Mouse (Mus musculus) myocyte (in vitro differentiated cells): Measurements from ENCODE around the gene Krt72. TPM values are rescaled to one million over a fixed set of nuclear protein-coding genes. Genes with fewer than 3 reads are reported as not detected.

ENCODE experiments used
- H3K27me3 ChIP-seq: one replicate; pipeline ENCODE4 v1.6.1; 2011; ENCODE audit not compliant: control insufficient read depth, insufficient read depth, insufficient read length
- H3K36me3 ChIP-seq: one replicate; pipeline ENCODE4 v1.6.1; 2011; ENCODE audit not compliant: control insufficient read depth, insufficient read depth
- H3K4me2 ChIP-seq: one replicate; pipeline ENCODE4 v1.6.1; 2011; ENCODE audit warnings: low read depth, control low read depth
- H3K4me3 ChIP-seq: one replicate; pipeline ENCODE4 v1.5.1; 2011; ENCODE audit warnings: mild to moderate bottlenecking, control low read depth, moderate library complexity
- H3K79me2 ChIP-seq: one replicate; pipeline ENCODE4 v1.6.1; 2011; ENCODE audit not compliant: control insufficient read depth, insufficient read depth
- H3ac ChIP-seq: one replicate; pipeline ENCODE4 v1.6.1; 2011; ENCODE audit not compliant: control insufficient read depth, insufficient read length
- CEBPB ChIP-seq: IDR thresholded peaks from 2 replicates; pipeline ENCODE4 v1.6.1; 2011; ENCODE audit warnings: mild to moderate bottlenecking, moderate library complexity; ENCODE audit not compliant: poor library complexity, insufficient read depth, severe bottlenecking
- E2F4 ChIP-seq: IDR thresholded peaks from one replicate; pipeline ENCODE4 v1.6.1; 2011; ENCODE audit warnings: mild to moderate bottlenecking, control low read depth, moderate library complexity; ENCODE audit not compliant: insufficient read depth
- MAX ChIP-seq: IDR thresholded peaks from one replicate; pipeline ENCODE4 v1.6.1; 2011; ENCODE audit warnings: low read depth, mild to moderate bottlenecking, control low read depth
- MYOD1 ChIP-seq, 3 experiments: IDR thresholded peaks; one replicate each; pipeline ENCODE4 v1.6.1; 2011; ENCODE audit warnings: control low read depth in 2 of 3, low read depth in 2 of 3, mild to moderate bottlenecking in 2 of 3, moderate library complexity in 1 of 3; ENCODE audit not compliant: insufficient read length in 2 of 3, control insufficient read depth in 1 of 3
- MYOG ChIP-seq, 3 experiments: IDR thresholded peaks; one replicate each; pipeline ENCODE4 v1.6.1; 2011; ENCODE audit warnings: control low read depth in 2 of 3, low read depth in 2 of 3, mild to moderate bottlenecking in 2 of 3; ENCODE audit not compliant: insufficient read length in 2 of 3, control insufficient read depth in 1 of 3, insufficient read depth in 1 of 3
- POLR2A ChIP-seq: IDR thresholded peaks from one replicate; pipeline ENCODE4 v1.6.1; 2011; ENCODE audit warnings: low read depth, mild to moderate bottlenecking, control low read depth, moderate library complexity; ENCODE audit not compliant: insufficient read length
- POLR2AphosphoS2 ChIP-seq: IDR thresholded peaks from one replicate; pipeline ENCODE4 v1.6.1; 2011; ENCODE audit warnings: low read depth, control low read depth; ENCODE audit not compliant: insufficient read length
- REST ChIP-seq: IDR thresholded peaks from one replicate; pipeline ENCODE4 v1.6.1; 2011; ENCODE audit warnings: mild to moderate bottlenecking, control low read depth, moderate library complexity; ENCODE audit not compliant: insufficient read depth, insufficient read length
- SRF ChIP-seq: IDR thresholded peaks from one replicate; pipeline ENCODE4 v1.6.1; 2011; ENCODE audit warnings: low read depth; ENCODE audit not compliant: control insufficient read depth, insufficient read length
- TCF12 ChIP-seq: IDR thresholded peaks from one replicate; pipeline ENCODE4 v1.6.1; 2011; ENCODE audit warnings: mild to moderate bottlenecking, control low read depth; ENCODE audit not compliant: poor library complexity, insufficient read depth, severe bottlenecking
- TCF3 ChIP-seq: IDR thresholded peaks from one replicate; pipeline ENCODE4 v1.6.1; 2011; ENCODE audit warnings: low read depth, control low read depth; ENCODE audit not compliant: insufficient read length
- USF1 ChIP-seq: IDR thresholded peaks from one replicate; pipeline ENCODE4 v1.6.1; 2011; ENCODE audit warnings: low read depth, mild to moderate bottlenecking, control low read depth, moderate library complexity
- polyA plus RNA-seq: library from polyadenylated mRNA; unstranded; fragments of >200 nt; fragmentation: generic; extraction: Trizol; gene quantifications from one replicate; pipeline ENCODE4 v1.2.1, GENCODE M21; 2012; ENCODE audit warnings: missing spikeins

Gene Krt72
- polyA plus RNA-seq: not detected

DNA sequence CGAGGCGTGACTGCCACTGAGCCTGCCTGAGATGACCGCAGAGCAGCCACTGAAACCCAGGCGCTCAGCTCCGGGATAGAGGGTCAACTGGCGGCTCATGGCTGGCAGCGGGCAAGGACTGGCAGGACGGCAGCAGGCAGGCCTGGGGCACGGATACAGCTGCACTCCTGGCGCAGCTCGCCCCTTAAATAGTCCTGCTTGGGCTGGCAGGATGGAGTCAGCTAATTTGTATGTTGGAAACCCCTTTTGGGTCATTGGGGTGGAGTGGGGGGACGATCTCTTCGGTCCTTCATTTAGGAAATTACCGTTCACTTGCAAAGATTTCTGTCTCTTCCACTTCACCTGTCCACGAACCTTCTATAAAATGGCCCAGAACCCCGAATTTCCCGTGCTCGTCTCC is at the start of gene Krt72:
Krt72 (minus strand) TSS at position 101 of the 400 bp plus-strand sequence.
- Histone ChIP-seq H3ac (no peak within 1 kb of the TSS), H3K4me2 (no peak within 1 kb of the TSS), H3K27me3 (peaks cover 60% of the 10 kb centered on the region), H3K4me3 (no peak within 1 kb of the TSS), H3K79me2 (no peaks in the 10 kb centered on the region), H3K36me3 (no peaks in the 10 kb centered on the region)
- TF ChIP-seq CEBPB: no peak
- TF ChIP-seq TCF3: no peak
- TF ChIP-seq USF1: no peak
- no peak for TF ChIP-seq TCF12
- TF ChIP-seq REST: no peak

DNA sequence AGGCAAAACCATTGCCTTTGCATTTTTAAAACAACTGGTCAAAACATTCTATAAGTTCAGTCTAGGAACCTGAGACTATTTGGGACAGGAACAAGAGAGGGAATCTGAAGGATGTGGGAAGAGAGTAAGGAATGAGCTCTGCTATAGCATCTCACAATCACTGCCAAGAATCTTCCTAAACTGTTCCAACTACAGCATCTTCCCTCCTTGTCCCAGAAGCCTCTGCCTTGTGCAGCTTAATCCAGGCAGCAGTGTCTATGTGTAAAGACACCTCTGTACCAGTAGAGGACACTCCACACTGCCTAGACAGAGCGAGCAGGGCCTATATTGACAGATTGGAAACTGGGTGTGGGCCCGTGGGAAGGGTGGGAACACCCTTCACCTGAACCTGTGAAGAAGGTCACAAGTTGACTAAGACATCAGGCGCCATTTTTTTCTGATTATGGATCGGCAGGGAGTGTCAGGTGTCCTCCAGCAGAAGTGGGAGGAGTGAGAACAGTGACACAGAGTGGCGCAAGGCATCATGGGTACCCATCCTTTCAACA is 48.6 kb upstream of the Krt72 start:
- TF ChIP-seq USF1: no peak
- TF ChIP-seq MYOG (IDR thresholded peaks at IDR 0.05; ENCODE audit: control insufficient read depth in 1 of 3, insufficient read depth in 1 of 3, insufficient read length in 2 of 3, low read depth in 2 of 3): no peak
- TF ChIP-seq REST: no peak
- no peak for TF ChIP-seq E2F4
- no peak for TF ChIP-seq TCF3
- no peak for TF ChIP-seq TCF12
- no peak for TF ChIP-seq MAX
- TF ChIP-seq CEBPB: no peak
- no peak for TF ChIP-seq SRF
- no peak for TF ChIP-seq POLR2AphosphoS2
- TF ChIP-seq POLR2A: no peak
- no peaks in the 10 kb centered on the region for H3K36me3 ChIP-seq

GRCm38 (mm10) chr15:101833131-101833530 is 46.9 kb upstream of the Krt72 start:
- Histone ChIP-seq H3K36me3 (no peaks in the 10 kb centered on the region), H3K27me3 (peaks cover 58% of the 10 kb centered on the region)

More for the DNA sequence above, 48.6 kb upstream of the Krt72 start:
- peaks cover 74% of the 10 kb centered on the region for H3K27me3 ChIP-seq
- H3K4me3 ChIP-seq: no peak overlapping the region
- no peak overlapping the region for H3K4me2 ChIP-seq
- no peak overlapping the region for H3ac ChIP-seq
- H3K79me2 ChIP-seq: no peaks in the 10 kb centered on the region

GRCm38 (mm10) chr15:101829441-101829840 is 43.2 kb upstream of the Krt72 start:
- no peaks in the 10 kb centered on the region for H3K79me2 ChIP-seq
- peaks cover 52% of the 10 kb centered on the region for H3K27me3 ChIP-seq
- TF ChIP-seq POLR2AphosphoS2 (no peak), MYOG (IDR thresholded peaks at IDR 0.05; ENCODE audit: control insufficient read depth in 1 of 3, insufficient read depth in 1 of 3, insufficient read length in 2 of 3, low read depth in 2 of 3) (no peak), REST (no peak), TCF12 (no peak), SRF (no peak), POLR2A (no peak), USF1 (no peak), E2F4 (no peak), MYOD1 (IDR thresholded peaks at IDR 0.05; ENCODE audit: control insufficient read depth in 1 of 3, insufficient read length in 2 of 3, low read depth in 2 of 3) (no peak), CEBPB (no peak), TCF3 (no peak), MAX (no peak)
- no peak overlapping the region for H3K4me2 ChIP-seq
- H3K4me3 ChIP-seq: no peak overlapping the region
- no peak overlapping the region for H3ac ChIP-seq
- no peaks in the 10 kb centered on the region for H3K36me3 ChIP-seq

More at GRCm38 (mm10) chr15:101833131-101833530, 46.9 kb upstream of the Krt72 start:
- TF ChIP-seq E2F4 (no peak), USF1 (no peak), MYOD1 (IDR thresholded peaks at IDR 0.05; ENCODE audit: control insufficient read depth in 1 of 3, insufficient read length in 2 of 3, low read depth in 2 of 3) (no peak), TCF12 (no peak), POLR2A (no peak), SRF (no peak), REST (no peak), TCF3 (no peak), MAX (no peak), MYOG (IDR thresholded peaks at IDR 0.05; ENCODE audit: control insufficient read depth in 1 of 3, insufficient read depth in 1 of 3, insufficient read length in 2 of 3, low read depth in 2 of 3) (no peak), POLR2AphosphoS2 (no peak), CEBPB (no peak)
- H3K4me3 ChIP-seq: no peak overlapping the region
- H3ac ChIP-seq: no peak overlapping the region
- no peaks in the 10 kb centered on the region for H3K79me2 ChIP-seq
- no peak overlapping the region for H3K4me2 ChIP-seq

DNA sequence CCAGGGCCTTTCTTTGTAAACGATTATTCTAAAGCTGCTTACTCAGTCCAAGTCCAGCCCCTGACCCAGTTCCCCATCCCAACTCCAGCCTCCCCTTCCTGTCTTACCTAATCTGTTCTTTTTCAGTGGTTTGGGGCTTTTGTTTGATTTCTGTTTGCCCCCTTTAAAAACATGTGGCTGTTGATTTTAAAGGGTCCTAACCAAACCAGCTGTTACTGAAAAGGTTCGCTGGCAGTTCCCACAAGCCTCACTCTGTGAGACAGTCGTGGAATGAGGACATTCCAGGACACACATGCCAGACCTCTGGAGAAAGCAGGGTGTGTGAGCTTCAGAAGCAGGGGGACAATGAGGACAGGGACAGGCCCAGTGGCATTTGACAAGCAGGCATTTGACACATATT is 35.5 kb upstream of the Krt72 start:
- no peak overlapping the region for H3K4me2 ChIP-seq
- no peaks in the 10 kb centered on the region for H3K36me3 ChIP-seq
- H3ac ChIP-seq: no peak overlapping the region
- TF ChIP-seq E2F4: no peak
- TF ChIP-seq REST: no peak
- no peak for TF ChIP-seq TCF12
- no peak for TF ChIP-seq TCF3
- no peak for TF ChIP-seq POLR2AphosphoS2
- TF ChIP-seq CEBPB: no peak
- no peak for TF ChIP-seq MYOG (IDR thresholded peaks at IDR 0.05; ENCODE audit: control insufficient read depth in 1 of 3, insufficient read depth in 1 of 3, insufficient read length in 2 of 3, low read depth in 2 of 3)
- TF ChIP-seq POLR2A: no peak
- no peak for TF ChIP-seq SRF
- no peak for TF ChIP-seq USF1
- no peak for TF ChIP-seq MAX
- TF ChIP-seq MYOD1 (IDR thresholded peaks at IDR 0.05; ENCODE audit: control insufficient read depth in 1 of 3, insufficient read length in 2 of 3, low read depth in 2 of 3): no peak
- H3K27me3 ChIP-seq: peaks cover 67% of the 10 kb centered on the region
- H3K4me3 ChIP-seq: no peak overlapping the region
- no peaks in the 10 kb centered on the region for H3K79me2 ChIP-seq
